In the genomic region with DNA sequence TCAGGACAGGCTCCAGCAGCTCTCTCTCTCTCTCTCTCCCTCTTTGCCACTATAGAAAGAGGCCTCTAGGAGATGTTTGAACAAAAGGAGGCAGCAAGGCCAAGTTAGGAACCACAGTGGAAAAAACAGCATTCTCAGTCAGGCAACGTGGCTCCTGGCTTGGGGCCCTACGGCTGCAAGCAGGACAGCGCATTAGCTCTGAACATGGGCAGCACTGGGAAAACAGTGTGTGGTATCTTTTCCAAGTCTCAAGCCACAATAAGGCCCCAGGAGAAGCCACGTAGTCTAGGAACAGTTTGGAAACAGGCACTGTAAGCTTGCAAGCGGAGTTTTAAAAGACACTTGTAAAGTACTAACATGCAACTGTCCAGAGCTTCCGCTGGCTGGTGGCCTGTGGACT, we compare ENCODE assay signal across 8 mouse cellular contexts. TPM values are rescaled to one million over a fixed set of nuclear protein-coding genes. Genes with fewer than 3 reads are reported as not detected.
DNase-seq lines count a peak whose midpoint lies in the region; ATAC-seq and TF ChIP-seq lines count a peak whose summit lies in the region.

No protein-coding gene starts in this region.

- DNase-seq in liver, postnatal 0 days: no peak
- DNase-seq in layer of hippocampus, adult 9-10 months (ENCODE audit: low spot score): no peak
- no peak for DNase-seq in embryo, embryonic 10.5 days (ENCODE audit: low spot score)
- no peak for DNase-seq in thymus, postnatal 25 days

- H3K4me1 ChIP-seq in liver, postnatal 0 days (ENCODE audit: insufficient read depth): peaks cover 4% of the 10 kb centered on the region
- 0 out of 2 replicates have a peak, but pooled peaks cover 6% of the 10 kb centered on the region for H3K4me1 ChIP-seq in liver, embryonic 12.5 days
- H3K4me1 ChIP-seq in forebrain, embryonic 13.5 days: peaks cover 64% of the 10 kb centered on the region
- peaks cover 61% of the 10 kb centered on the region for H3K4me1 ChIP-seq in hindbrain, embryonic 13.5 days (replicated peaks)
- peaks cover 30% of the 10 kb centered on the region for H3K4me1 ChIP-seq in neural tube, embryonic 12.5 days

- TF ChIP-seq CTCF in liver, postnatal 0 days (IDR thresholded peaks at IDR 0.05; ENCODE audit: low read depth): no peak

- TF ChIP-seq EP300 in liver, postnatal 0 days (IDR thresholded peaks at IDR 0.05; ENCODE audit: low read depth): no peak

- no peaks in the 10 kb centered on the region for H3K9me3 ChIP-seq in liver, postnatal 0 days (ENCODE audit: low read length)
- H3K9me3 ChIP-seq in liver, embryonic 12.5 days (replicated peaks): no peaks in the 10 kb centered on the region
- no peaks in the 10 kb centered on the region for H3K9me3 ChIP-seq in forebrain, embryonic 13.5 days (replicated peaks)
- H3K9me3 ChIP-seq in hindbrain, embryonic 13.5 days: no peaks in the 10 kb centered on the region
- no peaks in the 10 kb centered on the region for H3K9me3 ChIP-seq in neural tube, embryonic 12.5 days

- no peak overlapping the region for H3K4me3 ChIP-seq in liver, postnatal 0 days (ENCODE audit: low read depth, low read length)
- H3K4me3 ChIP-seq in liver, embryonic 12.5 days: no peak overlapping the region
- peak overlapping the region; percentile 77 for H3K4me3 ChIP-seq in forebrain, embryonic 13.5 days
- H3K4me3 ChIP-seq in hindbrain, embryonic 13.5 days: peak overlapping the region; percentile 83
- H3K4me3 ChIP-seq in neural tube, embryonic 12.5 days: no peak overlapping the region

- H3K27ac ChIP-seq in liver, postnatal 0 days (ENCODE audit: low read depth): no peak overlapping the region
- no peak overlapping the region for H3K27ac ChIP-seq in liver, embryonic 12.5 days
- H3K27ac ChIP-seq in forebrain, embryonic 13.5 days: peak overlapping the region; percentile 31; the same call in 1 of the 2 replicates
- 0 out of 2 replicates have a peak overlapping the region, but pooled peaks have one; percentile 20 for H3K27ac ChIP-seq in hindbrain, embryonic 13.5 days
- H3K27ac ChIP-seq in neural tube, embryonic 12.5 days: no peak overlapping the region

- H3K9ac ChIP-seq in liver, postnatal 0 days (replicated peaks): no peak overlapping the region
- no peak overlapping the region for H3K9ac ChIP-seq in liver, embryonic 12.5 days
- H3K9ac ChIP-seq in forebrain, embryonic 13.5 days: peak overlapping the region; percentile 56; the same call in 1 of the 2 replicates
- peak overlapping the region; percentile 98; the same call in 1 of the 2 replicates for H3K9ac ChIP-seq in hindbrain, embryonic 13.5 days
- H3K9ac ChIP-seq in neural tube, embryonic 12.5 days: no peak overlapping the region

- whole genome bisulfite sequencing in liver, postnatal 0 days (ENCODE audit: insufficient replicate concordance): 78% methylated on average over 6 of the region's 6 CpGs
- WGBS in liver, embryonic 12.5 days (ENCODE audit: insufficient replicate concordance): 77% methylated on average over 6 of the region's 6 CpGs
- WGBS in forebrain, embryonic 13.5 days: 52% methylated on average over 6 of the region's 6 CpGs
- WGBS in hindbrain, embryonic 13.5 days: 63% methylated on average over 6 of the region's 6 CpGs
- WGBS in neural tube, embryonic 12.5 days: 80% methylated on average over 6 of the region's 6 CpGs

- no peak for ATAC-seq in liver, postnatal 0 days
- no peak for ATAC-seq in liver, embryonic 12.5 days
- ATAC-seq in forebrain, embryonic 13.5 days: no peak
- no peak for ATAC-seq in hindbrain, embryonic 13.5 days (ENCODE audit: low FRiP score)
- ATAC-seq in neural tube, embryonic 12.5 days (ENCODE audit: low FRiP score, low read depth): no peak

- peaks cover 13% of the 10 kb centered on the region for H3K27me3 ChIP-seq in liver, postnatal 0 days (ENCODE audit: insufficient read depth, low read length)
- H3K27me3 ChIP-seq in liver, embryonic 12.5 days (replicated peaks): peaks cover 33% of the 10 kb centered on the region
- no peaks in the 10 kb centered on the region for H3K27me3 ChIP-seq in forebrain, embryonic 13.5 days
- no peaks in the 10 kb centered on the region for H3K27me3 ChIP-seq in hindbrain, embryonic 13.5 days
- no peaks in the 10 kb centered on the region for H3K27me3 ChIP-seq in neural tube, embryonic 12.5 days (replicated peaks)

- peak overlapping the region; percentile 43 for H3K4me2 ChIP-seq in liver, postnatal 0 days (ENCODE audit: low read depth, low read length)
- H3K4me2 ChIP-seq in liver, embryonic 12.5 days: no peak overlapping the region
- H3K4me2 ChIP-seq in forebrain, embryonic 13.5 days: peak overlapping the region; percentile 83
- peak overlapping the region; percentile 87 for H3K4me2 ChIP-seq in hindbrain, embryonic 13.5 days
- peak overlapping the region; percentile 76 for H3K4me2 ChIP-seq in neural tube, embryonic 12.5 days (replicated peaks)

- no peaks in the 10 kb centered on the region for H3K36me3 ChIP-seq in liver, postnatal 0 days (replicated peaks; ENCODE audit: insufficient read depth, low read length)
- H3K36me3 ChIP-seq in liver, embryonic 12.5 days: no peaks in the 10 kb centered on the region
- H3K36me3 ChIP-seq in forebrain, embryonic 13.5 days (ENCODE audit: poor library complexity, severe bottlenecking): peaks cover 19% of the 10 kb centered on the region; the same call in 1 of the 2 replicates
- peaks cover 8% of the 10 kb centered on the region for H3K36me3 ChIP-seq in hindbrain, embryonic 13.5 days
- H3K36me3 ChIP-seq in neural tube, embryonic 12.5 days: peaks cover 5% of the 10 kb centered on the region; the same call in 1 of the 2 replicates

RNA-seq across cellular contexts. Expression of a gene that starts 2.3 kb away (rescaled TPM):
- 3.1 and 3.2 TPM in 2 replicates for polyA plus RNA-seq in liver, postnatal 0 days (2015; fragmentation: Nextera tagmentation; extraction: Ambion mirVana)
- 3.1 and 4.1 TPM in 2 replicates for polyA plus RNA-seq in liver, embryonic 12.5 days (2016; fragmentation: Nextera tagmentation; extraction: Ambion mirVana)
- polyA plus RNA-seq in forebrain, embryonic 13.5 days (2015; fragmentation: Nextera tagmentation; extraction: Ambion mirVana): 36.8 and 40.3 TPM in 2 replicates
- polyA plus RNA-seq in hindbrain, embryonic 13.5 days (2015; fragmentation: Nextera tagmentation; extraction: Ambion mirVana): 26.0 and 26.6 TPM in 2 replicates
- polyA plus RNA-seq in neural tube, embryonic 12.5 days (2016; fragmentation: Nextera tagmentation; extraction: Ambion mirVana): 38.3 and 38.8 TPM in 2 replicates

RNA-seq across cellular contexts. Expression of a gene that starts 43.5 kb away (rescaled TPM):
- polyA plus RNA-seq in liver, postnatal 0 days (2015; fragmentation: Nextera tagmentation; extraction: Ambion mirVana): 52.5 and 62.2 TPM in 2 replicates
- 0.53 and 0.75 TPM in 2 replicates for polyA plus RNA-seq in liver, embryonic 12.5 days (2016; fragmentation: Nextera tagmentation; extraction: Ambion mirVana)
- polyA plus RNA-seq in forebrain, embryonic 13.5 days (2015; fragmentation: Nextera tagmentation; extraction: Ambion mirVana): 0.28 and 0.63 TPM in 2 replicates
- polyA plus RNA-seq in hindbrain, embryonic 13.5 days (2015; fragmentation: Nextera tagmentation; extraction: Ambion mirVana): 0.44 and 0.84 TPM in 2 replicates
- 0.60 and 0.67 TPM in 2 replicates for polyA plus RNA-seq in neural tube, embryonic 12.5 days (2016; fragmentation: Nextera tagmentation; extraction: Ambion mirVana)

RNA-seq across cellular contexts. Expression of a gene that starts 56.2 kb away (rescaled TPM):
- 12.8 and 14.2 TPM in 2 replicates for polyA plus RNA-seq in liver, postnatal 0 days (2015; fragmentation: Nextera tagmentation; extraction: Ambion mirVana)
- 9.2 and 10.0 TPM in 2 replicates for polyA plus RNA-seq in liver, embryonic 12.5 days (2016; fragmentation: Nextera tagmentation; extraction: Ambion mirVana)
- polyA plus RNA-seq in forebrain, embryonic 13.5 days (2015; fragmentation: Nextera tagmentation; extraction: Ambion mirVana): 5.9 and 6.4 TPM in 2 replicates
- 11.4 and 13.2 TPM in 2 replicates for polyA plus RNA-seq in hindbrain, embryonic 13.5 days (2015; fragmentation: Nextera tagmentation; extraction: Ambion mirVana)
- 8.9 and 9.1 TPM in 2 replicates for polyA plus RNA-seq in neural tube, embryonic 12.5 days (2016; fragmentation: Nextera tagmentation; extraction: Ambion mirVana)

Comparison
In these comparisons a context has a peak if more than half of its experiments do, and no peak if none do; other contexts are left out.
1. RNA of a gene that starts 43.5 kb away (polyA plus RNA-seq): 52.5 to 62.2 TPM in liver, postnatal 0 days; 0.53 to 0.75 TPM in liver, embryonic 12.5 days, 0.60 to 0.67 TPM in neural tube, embryonic 12.5 days, 0.44 to 0.84 TPM in hindbrain, embryonic 13.5 days and 0.28 to 0.63 TPM in forebrain, embryonic 13.5 days; every median in the first group is over 10 times any median in the second.
2. H3K27ac ChIP-seq: peak in forebrain, embryonic 13.5 days (single experiment) and hindbrain, embryonic 13.5 days (single experiment); none in liver, postnatal 0 days (single experiment), liver, embryonic 12.5 days (single experiment) and neural tube, embryonic 12.5 days (single experiment).
3. H3K4me3 ChIP-seq: peak in forebrain, embryonic 13.5 days (single experiment) and hindbrain, embryonic 13.5 days (single experiment); none in liver, postnatal 0 days (single experiment), liver, embryonic 12.5 days (single experiment) and neural tube, embryonic 12.5 days (single experiment).
4. H3K9ac ChIP-seq: peak in forebrain, embryonic 13.5 days (single experiment) and hindbrain, embryonic 13.5 days (single experiment); none in liver, postnatal 0 days (single experiment), liver, embryonic 12.5 days (single experiment) and neural tube, embryonic 12.5 days (single experiment).